ENCODE assay signal across 11 mouse cellular contexts in genomic region chr1:74013296-74014031, GRCm38 (mm10).
DNase-seq lines count a peak whose midpoint lies in the region; ATAC-seq and TF ChIP-seq lines count a peak whose summit lies in the region.
"Had no signal": no experiment of that assay in that cellular context is flagged by ENCODE, and none has a peak within 500 bp of the region (broad histone marks: within the 10 kb centered on the region; RNA-seq: fewer than 3 reads in every experiment).

No protein-coding gene starts in this region.

- peaks cover 41% of the 10 kb centered on the region for H3K36me3 ChIP-seq in heart, embryonic 13.5 days
- no peaks in the 10 kb centered on the region for H3K36me3 ChIP-seq in stomach, embryonic 15.5 days
- no peaks in the 10 kb centered on the region for H3K36me3 ChIP-seq in stomach, postnatal 0 days (ENCODE audit: control insufficient read depth, insufficient read depth, low read length)
- H3K36me3 ChIP-seq in small intestine, adult 2 months (ENCODE audit: control insufficient read depth, insufficient read depth, low read length), result no peaks in the 10 kb centered on the region

- WGBS in heart, embryonic 13.5 days, result 85% methylated on average over 14 of the region's 14 CpGs
- WGBS in stomach, embryonic 15.5 days, result 77% methylated on average over 14 of the region's 14 CpGs
- WGBS in stomach, postnatal 0 days, result 74% methylated on average over 14 of the region's 14 CpGs
- 64% methylated on average over 14 of the region's 14 CpGs for WGBS in small intestine, adult 2 months

- no peak for TF ChIP-seq EP300 in stomach, postnatal 0 days (optimal IDR thresholded peaks at IDR 0.05)

- H3K4me2 ChIP-seq in heart, embryonic 13.5 days, result no peak overlapping the region
- H3K4me2 ChIP-seq in stomach, embryonic 15.5 days, result no peak overlapping the region
- no peak overlapping the region for H3K4me2 ChIP-seq in stomach, postnatal 0 days (replicated peaks; ENCODE audit: low read depth)

- 0 out of 2 replicates have a peak overlapping the region, but pooled peaks have one; percentile 33 for H3K9ac ChIP-seq in heart, embryonic 13.5 days
- no peak overlapping the region for H3K9ac ChIP-seq in stomach, embryonic 15.5 days
- no peak overlapping the region for H3K9ac ChIP-seq in stomach, postnatal 0 days (ENCODE audit: low read length)

- 0 out of 2 replicates have a peak, but pooled peaks cover 4% of the 10 kb centered on the region for H3K9me3 ChIP-seq in heart, embryonic 13.5 days
- no peaks in the 10 kb centered on the region for H3K9me3 ChIP-seq in stomach, embryonic 15.5 days
- H3K9me3 ChIP-seq in stomach, postnatal 0 days (ENCODE audit: control insufficient read depth, low read length), result no peaks in the 10 kb centered on the region

- no peak overlapping the region for H3K4me3 ChIP-seq in heart, embryonic 13.5 days
- H3K4me3 ChIP-seq in stomach, embryonic 15.5 days (replicated peaks), result no peak overlapping the region
- no peak overlapping the region for H3K4me3 ChIP-seq in stomach, postnatal 0 days (ENCODE audit: low read depth, low read length)
- H3K4me3 ChIP-seq in small intestine, adult 2 months (ENCODE audit: low read depth, low read length), result no peak overlapping the region
- H3K4me3 ChIP-seq: forebrain, embryonic 10.5 days had no signal

- TF ChIP-seq POLR2A in small intestine, adult 2 months (IDR thresholded peaks at IDR 0.05; ENCODE audit: low read depth, low read length), result no peak

- no peak for TF ChIP-seq CTCF in stomach, postnatal 0 days (IDR thresholded peaks at IDR 0.05; ENCODE audit: low read depth)
- TF ChIP-seq CTCF in small intestine, adult 2 months (IDR thresholded peaks at IDR 0.05; ENCODE audit: extremely low read depth, insufficient read length, insufficient replicate concordance, low read depth, low read length), result no peak

- H3K4me1 ChIP-seq in heart, embryonic 13.5 days, result peaks cover 81% of the 10 kb centered on the region
- peaks cover 39% of the 10 kb centered on the region for H3K4me1 ChIP-seq in stomach, embryonic 15.5 days
- peaks cover 20% of the 10 kb centered on the region; the same call in 1 of the 2 replicates for H3K4me1 ChIP-seq in stomach, postnatal 0 days (replicated peaks; ENCODE audit: control insufficient read depth, insufficient read depth)
- peaks cover 9% of the 10 kb centered on the region; the same call in 1 of the 2 replicates for H3K4me1 ChIP-seq in small intestine, adult 2 months (ENCODE audit: control insufficient read depth, insufficient read depth, insufficient read length, low read length)

- no peaks in the 10 kb centered on the region for H3K27me3 ChIP-seq in heart, embryonic 13.5 days (replicated peaks)
- H3K27me3 ChIP-seq in stomach, embryonic 15.5 days (replicated peaks), result no peaks in the 10 kb centered on the region
- no peaks in the 10 kb centered on the region for H3K27me3 ChIP-seq in stomach, postnatal 0 days (ENCODE audit: control insufficient read depth, insufficient read depth, low read length)
- no peaks in the 10 kb centered on the region for H3K27me3 ChIP-seq in small intestine, adult 2 months (ENCODE audit: control insufficient read depth, insufficient read depth, low read length)

- peak overlapping the region; percentile 40; the same call in 1 of the 2 replicates for H3K27ac ChIP-seq in heart, embryonic 13.5 days (replicated peaks)
- peak overlapping the region; percentile 40; the same call in 1 of the 2 replicates for H3K27ac ChIP-seq in stomach, embryonic 15.5 days
- no peak overlapping the region; the same call in 1 of the 2 replicates for H3K27ac ChIP-seq in stomach, postnatal 0 days (replicated peaks)
- 0 out of 2 replicates have a peak overlapping the region, but pooled peaks have one; percentile 21 for H3K27ac ChIP-seq in small intestine, adult 2 months (ENCODE audit: insufficient read depth, low read depth, low read length)
- H3K27ac ChIP-seq: forebrain, embryonic 10.5 days; macrophage had no signal

- no peak for DNase-seq in heart, adult 9 months (ENCODE audit: low spot score in 2 of 2)
- no peak for DNase-seq in stomach, postnatal 0 days (ENCODE audit: low spot score)
- DNase-seq in kidney, postnatal 10 days, result peak; percentile 75
- DNase-seq in thymus, adult 18-20 months, result no peak
- DNase-seq in urinary bladder, postnatal 36 days (ENCODE audit: low spot score in 2 of 2), result no peak
- DNase-seq: gastrocnemius, postnatal 36 days had no signal

- ATAC-seq in heart, embryonic 13.5 days (ENCODE audit: extremely low read depth, insufficient number of reproducible peaks, low FRiP score, low TSS enrichment), result no peak
- no peak for ATAC-seq in stomach, embryonic 15.5 days (ENCODE audit: insufficient read depth, low FRiP score, low read depth)
- no peak for ATAC-seq in stomach, postnatal 0 days (ENCODE audit: low FRiP score, low TSS enrichment)
